Mouse (Mus musculus): ENCODE results near the gene Rbm43.

Rbm43 gene

DNA sequence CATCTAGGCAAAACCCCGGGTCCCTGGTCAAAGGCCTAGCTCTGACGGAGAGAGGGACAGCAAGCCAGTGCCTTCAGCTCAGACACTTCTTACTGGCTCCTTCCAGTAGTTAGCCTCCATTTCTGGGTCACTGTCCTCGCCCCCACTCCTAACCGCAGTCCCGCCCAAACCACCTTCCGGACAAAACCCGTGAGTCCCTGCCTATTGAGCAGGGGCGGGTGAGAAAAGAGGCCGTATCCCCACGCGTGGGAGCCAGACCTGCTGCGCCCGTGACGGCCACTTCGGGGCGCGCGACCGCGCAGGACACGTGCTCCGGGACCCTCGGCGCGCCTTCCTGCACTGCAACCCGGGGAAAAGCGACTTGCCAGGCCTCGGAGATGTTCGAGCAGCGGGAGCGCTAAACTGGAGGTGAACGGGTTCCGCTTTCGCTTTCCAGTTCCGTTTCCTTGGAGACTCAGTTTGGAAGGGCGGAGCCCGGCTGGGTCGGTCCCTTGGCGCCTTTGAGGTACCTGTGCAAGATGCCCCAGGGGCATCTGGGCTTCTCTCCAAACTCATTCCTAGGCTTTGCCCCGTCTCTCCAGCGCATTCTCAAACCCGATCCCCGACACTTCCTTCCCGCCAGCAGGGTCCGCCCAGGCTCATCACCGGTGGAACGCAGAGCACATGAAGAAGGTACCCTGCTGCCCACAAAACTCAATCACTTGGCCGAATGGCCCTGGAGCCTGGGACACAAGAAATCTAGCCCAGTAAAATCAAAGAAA is at the start of gene Rbm43:
Gene Rbm43 (minus strand): TSS at position 590 of the 761 bp plus-strand sequence.
- DNase-seq (ENCODE audit: inconsistent ontology term) = peak; percentile 87

DNA sequence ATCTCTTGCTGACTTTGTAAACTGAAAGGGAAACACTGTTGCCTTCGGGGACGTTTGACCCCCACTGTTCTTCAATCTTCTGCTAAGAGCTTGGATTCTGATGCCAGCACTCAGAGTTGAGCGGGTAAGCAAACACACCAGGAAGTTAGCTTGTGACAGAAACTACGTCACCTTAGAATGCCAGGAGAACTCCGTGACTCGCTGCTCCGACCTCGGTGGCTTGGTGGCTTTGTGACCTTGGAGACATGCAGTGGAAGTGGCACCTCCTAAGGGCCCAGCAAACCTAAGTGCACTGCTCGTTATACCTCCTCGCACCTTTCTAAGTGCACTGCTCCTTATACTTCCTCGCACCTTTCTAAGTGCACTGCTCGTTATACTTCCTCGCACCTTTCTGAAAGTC is 47.3 kb upstream of the Rbm43 start:
- DNase-seq (ENCODE audit: inconsistent ontology term) = no peak

DNA sequence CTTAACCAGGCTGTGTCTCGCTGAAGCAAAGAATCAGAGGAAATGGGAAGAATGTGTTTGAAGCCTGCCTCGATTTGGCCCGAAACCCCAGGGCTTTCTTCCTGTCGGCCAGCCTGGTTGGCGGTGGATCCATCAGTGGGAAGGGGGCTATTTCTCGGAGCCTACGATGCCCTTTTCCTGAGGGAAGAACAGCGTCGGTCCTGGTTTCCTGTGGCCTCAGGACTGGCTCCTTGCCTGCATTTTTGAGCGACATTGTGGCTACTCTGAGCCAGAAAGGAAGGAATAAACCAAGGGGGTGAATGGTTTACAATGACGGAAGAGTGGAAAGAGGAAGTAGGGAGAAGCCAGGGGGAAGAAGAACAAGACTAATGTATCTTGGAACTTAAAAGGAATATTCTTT is 46.7 kb upstream of the Rbm43 start:
- no peak for DNase-seq (ENCODE audit: inconsistent ontology term)

DNA sequence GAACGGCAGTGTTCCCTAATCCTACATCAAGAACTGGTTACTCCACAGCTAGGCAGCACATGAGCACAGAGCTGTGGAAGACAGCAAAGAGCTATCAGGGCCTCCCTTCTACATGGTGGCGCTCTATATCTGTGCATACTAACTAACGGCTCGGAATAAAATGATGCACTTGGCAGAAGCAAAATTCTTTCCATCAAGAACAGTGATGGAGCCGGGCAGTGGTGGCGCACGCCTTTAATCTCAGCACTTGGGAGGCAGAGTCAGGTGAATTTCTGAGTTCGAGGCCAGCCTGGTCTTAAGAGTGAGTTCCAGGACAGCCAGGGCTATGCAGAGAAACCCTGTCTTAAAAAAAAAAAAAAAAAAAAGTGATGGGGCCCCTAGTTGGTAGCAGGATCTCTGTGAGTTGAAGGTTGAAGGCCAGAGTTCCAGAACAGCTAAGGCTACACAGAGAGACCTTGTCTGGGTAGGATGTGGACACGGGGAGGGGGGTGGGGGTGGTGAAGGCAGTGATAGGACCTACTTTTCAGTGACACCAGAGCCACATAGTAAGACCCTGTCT is 38.5 kb upstream of the Rbm43 start, which contains the start of gene Nmi:
Gene Nmi (minus strand): TSS at position 85 of the 559 bp plus-strand sequence.
- no peak for DNase-seq (ENCODE audit: inconsistent ontology term)

DNA sequence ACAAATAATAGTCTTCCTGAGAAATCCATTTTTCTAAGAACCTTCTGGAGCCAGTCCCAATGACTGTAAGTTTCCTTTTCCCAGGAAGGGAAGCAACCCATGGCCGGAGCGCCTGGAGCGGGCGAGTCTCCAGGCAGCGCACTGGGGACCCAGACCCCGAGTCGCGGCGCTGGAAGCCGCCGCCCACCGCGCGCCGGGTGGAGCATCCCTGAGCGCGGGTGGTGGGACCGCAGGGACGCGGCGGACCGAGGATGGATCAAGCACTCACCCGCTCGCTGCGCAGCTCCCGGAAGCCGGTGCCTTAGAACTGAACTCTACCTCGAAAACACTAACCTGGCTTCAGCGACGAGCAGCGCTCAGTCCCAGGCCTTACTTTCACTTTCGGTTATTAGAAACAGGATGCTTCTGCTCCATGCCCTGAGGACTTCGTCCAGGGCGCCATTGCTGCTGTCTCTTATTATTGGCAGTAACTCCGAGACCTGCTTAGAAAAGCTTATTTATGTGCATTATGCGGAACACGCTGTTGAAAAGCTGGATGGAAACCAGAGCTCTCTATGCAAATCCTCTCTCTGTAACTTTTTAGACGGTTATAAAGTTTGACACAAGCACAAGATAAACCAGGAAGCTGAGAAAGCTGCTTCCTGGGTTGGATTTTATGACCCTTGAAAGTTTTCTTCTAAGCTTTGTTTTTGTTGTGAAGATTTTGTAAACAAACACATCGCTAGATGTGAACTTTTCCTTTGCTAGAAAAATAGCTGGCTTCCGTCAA is 37.9 kb upstream of the Rbm43 start:
- DNase-seq (ENCODE audit: inconsistent ontology term) = peak; percentile 84

DNA sequence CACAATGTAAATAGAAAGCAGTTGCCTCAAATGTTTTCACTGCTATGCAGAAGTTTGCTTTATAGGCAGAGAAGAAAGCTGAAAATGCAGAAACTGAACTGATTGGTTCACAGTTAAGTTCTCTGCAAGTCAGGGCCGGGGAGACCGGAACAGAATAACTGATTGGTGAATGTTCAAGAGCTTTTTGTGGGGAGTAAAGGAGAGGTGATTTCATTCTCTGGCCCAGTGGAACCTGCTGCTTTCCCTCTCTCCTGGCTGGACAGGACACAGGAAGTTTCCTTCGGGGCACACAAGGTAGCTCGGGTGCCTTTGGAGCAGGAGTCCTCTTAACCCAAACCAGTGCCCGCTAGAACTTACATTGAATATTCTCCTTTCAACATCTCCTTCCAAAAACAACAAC is 37.2 kb upstream of the Rbm43 start:
- peak; percentile 52 for DNase-seq (ENCODE audit: inconsistent ontology term)

DNA sequence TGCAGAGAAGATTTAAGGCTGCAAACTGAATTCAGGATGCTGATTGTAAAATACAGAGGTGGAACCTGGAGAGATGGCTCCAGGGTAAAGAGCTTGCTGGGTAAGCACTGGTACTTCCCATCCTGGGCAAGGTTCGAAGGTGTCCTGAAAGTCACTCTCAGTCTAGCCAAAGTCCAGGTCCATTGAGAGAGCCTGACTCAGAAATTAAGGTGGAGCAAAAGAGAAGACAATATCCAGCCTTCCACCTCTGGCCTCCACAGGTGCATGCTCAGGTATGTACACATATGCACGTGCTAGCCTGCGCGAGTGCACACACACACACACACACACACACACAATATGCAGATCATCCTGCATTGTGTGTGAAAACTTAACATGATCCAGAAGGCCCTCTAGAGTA is 35.9 kb upstream of the Rbm43 start:
- no peak for DNase-seq (ENCODE audit: inconsistent ontology term)

DNA sequence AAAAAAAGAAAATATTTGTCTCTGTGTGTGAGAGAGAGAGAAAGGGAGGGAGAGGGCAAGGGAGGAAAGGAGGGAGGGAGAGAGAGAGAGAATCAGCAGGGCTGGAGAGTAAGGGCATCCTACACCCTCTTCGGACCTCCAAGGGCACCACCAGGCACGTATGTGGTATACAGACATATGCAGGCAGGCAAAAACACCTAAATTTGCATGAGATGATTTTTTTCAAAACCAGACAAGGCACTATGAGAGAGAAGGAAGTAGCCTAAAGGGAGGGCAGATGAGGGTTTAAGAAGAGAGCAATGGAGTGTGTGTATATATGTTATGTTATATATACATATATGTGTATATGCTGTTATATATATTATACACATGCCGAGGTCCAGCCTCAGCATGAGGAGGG is 32.3 kb upstream of the Rbm43 start:
- no peak for DNase-seq (ENCODE audit: inconsistent ontology term)

DNA sequence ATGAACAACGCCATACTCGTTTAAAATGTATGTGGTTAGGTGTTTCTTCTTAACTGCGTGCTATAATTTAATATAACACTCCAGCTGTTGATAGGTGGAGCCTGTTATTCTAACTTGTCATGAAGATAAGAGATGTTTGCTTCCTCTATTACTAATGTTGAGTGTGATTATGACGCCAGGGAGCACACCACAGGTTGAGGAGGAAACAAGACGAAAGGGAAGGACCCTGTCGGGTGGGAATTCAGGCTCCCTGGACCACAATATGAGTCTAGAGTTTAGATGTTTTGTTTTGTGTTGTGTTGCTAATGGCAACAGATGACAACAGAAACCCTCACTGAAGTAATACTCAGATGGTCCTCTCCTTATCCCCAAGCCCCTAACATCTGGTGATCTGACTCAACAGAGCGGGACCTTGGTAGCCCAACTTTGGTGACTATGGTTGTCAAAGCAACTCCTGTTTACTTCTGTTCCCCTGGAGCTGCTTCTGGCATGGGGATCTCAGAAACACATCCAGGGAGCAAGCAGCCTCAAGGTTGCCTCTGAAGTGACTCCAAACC is 18.8 kb upstream of the Rbm43 start:
- no peak for DNase-seq (ENCODE audit: inconsistent ontology term)

DNA sequence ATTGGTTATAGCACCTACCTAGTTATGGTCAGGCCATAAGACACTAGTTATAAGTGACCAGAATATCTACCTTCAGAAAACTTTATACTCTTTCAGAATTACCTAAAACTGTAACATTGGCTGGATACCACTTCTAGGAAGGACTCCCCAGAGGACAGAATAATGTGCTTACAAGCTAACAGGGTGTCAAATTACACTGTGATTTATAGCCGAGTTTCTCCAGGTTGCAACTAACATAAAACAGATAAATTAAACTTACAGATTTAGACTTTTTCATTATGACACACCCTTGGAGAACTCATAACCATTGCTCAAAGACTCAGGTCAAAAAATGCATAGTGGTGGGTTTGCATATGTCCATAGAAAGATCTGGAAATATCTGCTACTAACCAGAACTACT is 15.9 kb upstream of the Rbm43 start:
- DNase-seq (ENCODE audit: inconsistent ontology term) = no peak

DNA sequence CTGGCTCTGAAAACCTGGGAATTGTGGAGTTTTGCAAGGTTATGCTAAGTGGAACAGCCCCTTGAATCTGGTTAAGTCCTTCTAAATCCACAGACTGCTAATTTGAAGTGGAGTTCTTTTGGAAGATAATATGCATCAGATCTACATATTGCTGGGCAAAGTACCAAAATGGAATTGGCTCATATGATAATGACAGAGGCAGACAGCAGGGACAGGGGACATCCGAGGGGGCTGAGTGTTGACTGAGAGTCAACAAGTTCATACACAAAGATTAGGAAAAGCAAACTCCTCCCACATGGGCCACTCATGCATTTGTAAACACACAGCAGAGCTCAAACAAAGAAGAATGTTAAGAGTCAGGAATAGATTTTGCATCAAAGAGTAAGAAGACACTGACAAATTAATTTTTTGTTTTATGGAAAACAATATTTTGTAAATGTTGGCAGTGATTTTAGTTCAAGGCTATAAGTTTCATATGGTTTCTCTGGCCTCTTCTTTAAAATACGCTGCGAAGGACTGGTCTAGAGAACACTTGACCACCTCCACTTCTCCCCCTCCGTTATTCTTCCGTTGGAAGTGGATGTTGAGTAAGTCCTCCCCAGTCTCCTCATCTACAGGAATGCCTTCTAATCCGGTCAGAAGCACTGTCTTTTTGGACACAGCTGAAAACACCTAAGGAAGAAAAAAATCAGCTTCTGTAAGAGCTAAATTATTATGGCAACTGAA is 13.3 kb upstream of the Rbm43 start:
- no peak for DNase-seq (ENCODE audit: inconsistent ontology term)

DNA sequence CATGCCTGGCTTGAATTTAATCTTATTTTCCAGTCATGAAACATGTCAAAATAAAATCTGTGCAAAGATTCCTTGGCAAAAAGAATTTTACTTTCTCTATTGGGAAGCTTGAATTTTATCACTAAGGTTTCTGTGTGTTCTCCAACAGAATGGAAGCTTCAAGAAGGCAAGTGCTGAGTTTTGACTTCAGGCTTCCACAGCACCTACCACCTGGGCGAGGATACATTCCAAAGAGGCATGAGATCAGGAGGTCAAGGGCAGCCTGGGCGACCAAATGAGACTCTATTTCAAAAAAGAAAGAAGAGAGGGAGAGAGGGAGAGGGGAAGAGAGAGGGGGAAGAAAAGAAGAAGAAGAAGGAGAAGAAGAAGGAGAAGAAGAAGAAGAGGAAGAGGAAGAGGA is 10.8 kb upstream of the Rbm43 start:
- no peak for DNase-seq (ENCODE audit: inconsistent ontology term)

DNA sequence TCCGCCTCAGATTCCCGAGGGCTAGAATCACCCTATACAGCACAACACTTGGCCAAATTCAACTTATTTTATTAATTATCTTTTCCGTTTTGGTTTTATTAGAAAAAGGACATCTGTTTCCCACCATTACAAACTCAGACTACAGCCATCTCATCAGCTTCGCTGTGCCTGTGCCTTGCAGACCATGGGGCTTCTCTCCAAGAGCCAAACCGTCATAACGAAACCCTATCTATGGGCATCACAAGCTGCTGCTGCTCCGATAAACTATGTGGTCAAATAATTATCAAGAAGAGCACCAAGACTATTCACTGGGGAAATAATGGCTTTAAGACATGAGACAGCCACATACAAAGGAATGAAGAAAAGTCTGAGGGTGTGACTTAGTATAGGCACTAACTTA is 6.9 kb upstream of the Rbm43 start:
- no peak for DNase-seq (ENCODE audit: inconsistent ontology term)

DNA sequence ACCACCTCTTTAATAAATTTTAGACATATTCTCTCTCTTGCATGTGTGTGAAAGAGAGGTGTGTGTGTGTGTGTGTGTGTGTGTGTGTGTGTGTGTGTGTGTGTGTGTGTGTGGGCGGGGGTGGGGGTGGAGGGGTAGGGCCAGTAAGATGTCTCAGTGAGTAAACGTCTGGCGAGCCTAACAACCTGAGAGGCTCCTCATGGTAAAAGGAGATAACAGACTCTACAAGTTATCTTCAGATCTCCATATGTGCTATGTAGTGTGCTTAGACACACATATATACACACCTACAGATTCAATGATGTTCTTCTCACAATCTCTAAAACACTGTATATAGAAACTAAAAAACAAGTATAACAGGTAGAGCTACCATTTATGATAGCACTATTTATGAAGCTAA is 3.8 kb upstream of the Rbm43 start:
- no peak for DNase-seq (ENCODE audit: inconsistent ontology term)

DNA sequence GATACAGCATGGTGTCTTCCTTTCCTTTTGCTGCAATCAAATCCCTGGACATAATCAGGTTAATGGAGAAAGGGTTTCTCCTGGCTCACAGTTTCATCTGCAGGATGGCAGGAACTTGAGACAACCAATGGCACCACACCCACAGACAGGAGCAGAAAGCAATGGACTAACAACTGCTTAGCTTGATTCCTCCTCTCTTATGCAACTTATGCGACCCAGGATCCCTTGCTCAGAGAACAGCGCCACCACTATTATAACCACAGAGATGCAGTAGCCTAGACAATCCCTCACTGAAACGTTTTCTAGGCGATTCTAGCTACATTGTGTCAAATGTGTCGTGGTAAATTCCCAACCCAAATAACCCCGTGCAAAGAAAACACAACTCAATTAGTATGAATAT is 2.0 kb upstream of the Rbm43 start:
- DNase-seq (ENCODE audit: inconsistent ontology term) = no peak

DNA sequence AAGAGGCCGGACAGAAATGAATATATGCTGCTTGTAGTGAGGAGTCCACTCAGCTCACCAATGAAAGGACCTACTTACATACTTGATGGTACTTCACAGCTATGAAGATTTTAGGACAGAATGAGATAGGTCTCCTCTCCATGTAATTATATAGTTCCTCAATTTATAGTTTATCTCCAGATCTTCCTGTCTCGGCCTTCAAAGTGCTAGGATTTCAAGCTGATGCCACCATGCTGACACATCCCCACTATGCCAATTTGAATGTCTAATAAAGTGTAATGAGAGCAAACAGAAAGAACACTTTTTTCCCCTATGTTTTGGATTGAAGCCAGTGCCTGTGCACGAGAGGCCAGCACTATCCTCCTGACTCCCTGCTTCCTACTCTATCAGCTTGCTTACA is 1.6 kb upstream of the Rbm43 start:
- no peak for DNase-seq (ENCODE audit: inconsistent ontology term)

DNA sequence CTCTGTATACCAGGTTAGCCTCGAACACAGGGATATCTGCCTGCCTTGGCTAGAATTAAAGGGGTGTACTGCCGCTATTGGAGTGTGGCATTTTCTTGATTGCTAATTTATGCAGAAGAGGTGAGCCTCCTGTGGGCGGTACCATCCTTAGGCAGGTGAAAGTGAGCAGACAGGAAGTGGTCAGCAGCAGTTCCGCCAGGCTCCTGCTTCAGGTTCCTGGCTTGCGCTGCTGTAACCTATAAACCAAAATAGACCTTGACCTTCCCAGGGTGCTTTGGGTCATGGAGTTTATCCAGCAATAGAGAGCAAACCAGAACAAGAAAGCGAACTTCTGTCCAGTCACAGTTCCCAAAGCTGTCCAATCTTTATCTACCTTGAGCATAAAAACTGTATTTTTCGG is 958 bp upstream of the Rbm43 start:
- DNase-seq (ENCODE audit: inconsistent ontology term) = no peak

DNA sequence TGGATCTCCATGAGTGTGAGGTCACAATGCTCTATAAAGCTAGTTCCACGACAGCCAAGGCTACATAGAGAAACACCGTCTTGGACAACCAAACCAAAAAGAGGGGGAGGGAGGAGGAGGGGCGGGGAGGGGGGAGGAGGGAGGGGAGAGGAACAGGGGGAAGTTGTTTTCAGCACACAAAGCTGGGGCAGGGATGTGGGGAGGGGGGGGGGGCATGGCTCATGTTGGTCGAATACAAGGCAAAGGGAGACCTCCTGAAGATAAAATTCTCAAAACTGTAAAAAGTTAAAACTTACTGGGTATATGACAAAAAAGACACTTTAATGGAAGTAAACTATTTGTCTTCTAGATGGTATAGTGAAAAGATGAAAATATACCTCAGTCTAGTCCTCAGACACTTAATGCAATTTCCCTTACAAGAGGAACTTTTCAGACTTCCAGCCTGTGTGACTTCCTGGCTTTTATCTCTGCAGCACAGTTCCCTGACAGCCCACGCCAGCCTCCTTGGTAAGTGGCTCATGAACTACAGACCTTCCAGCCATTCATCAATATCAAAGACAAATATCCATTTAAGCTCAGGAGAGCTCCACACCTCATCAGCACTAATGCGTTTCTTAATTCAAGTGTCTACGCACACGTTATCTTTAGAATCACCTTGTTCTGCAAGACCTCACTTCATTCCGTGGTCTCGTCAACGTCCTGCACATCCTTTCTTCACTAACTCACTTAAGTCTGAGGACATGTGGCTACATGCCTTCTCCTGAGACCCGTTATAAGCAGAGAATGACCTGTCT is 1.4 kb downstream of the Rbm43 start:
- DNase-seq (ENCODE audit: inconsistent ontology term) = no peak

DNA sequence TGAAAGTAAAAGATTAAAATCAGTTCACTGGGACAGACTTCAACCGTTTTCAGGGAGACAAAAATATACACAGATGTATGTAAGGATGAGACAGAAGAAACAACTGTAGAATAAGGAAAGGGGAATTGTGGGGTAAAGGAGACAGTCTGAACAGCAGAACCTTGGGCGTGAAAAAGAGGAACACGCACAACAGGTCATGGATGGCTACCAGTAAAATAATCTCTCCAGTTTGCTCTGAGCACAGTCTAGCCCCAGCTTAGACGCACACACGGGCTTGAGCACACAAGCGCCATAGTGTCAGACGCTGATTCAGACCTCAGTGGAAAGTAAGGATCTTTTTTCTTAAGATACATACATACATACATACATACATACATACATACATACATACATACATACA is 3.7 kb downstream of the Rbm43 start:
- no peak for DNase-seq (ENCODE audit: inconsistent ontology term)

DNA sequence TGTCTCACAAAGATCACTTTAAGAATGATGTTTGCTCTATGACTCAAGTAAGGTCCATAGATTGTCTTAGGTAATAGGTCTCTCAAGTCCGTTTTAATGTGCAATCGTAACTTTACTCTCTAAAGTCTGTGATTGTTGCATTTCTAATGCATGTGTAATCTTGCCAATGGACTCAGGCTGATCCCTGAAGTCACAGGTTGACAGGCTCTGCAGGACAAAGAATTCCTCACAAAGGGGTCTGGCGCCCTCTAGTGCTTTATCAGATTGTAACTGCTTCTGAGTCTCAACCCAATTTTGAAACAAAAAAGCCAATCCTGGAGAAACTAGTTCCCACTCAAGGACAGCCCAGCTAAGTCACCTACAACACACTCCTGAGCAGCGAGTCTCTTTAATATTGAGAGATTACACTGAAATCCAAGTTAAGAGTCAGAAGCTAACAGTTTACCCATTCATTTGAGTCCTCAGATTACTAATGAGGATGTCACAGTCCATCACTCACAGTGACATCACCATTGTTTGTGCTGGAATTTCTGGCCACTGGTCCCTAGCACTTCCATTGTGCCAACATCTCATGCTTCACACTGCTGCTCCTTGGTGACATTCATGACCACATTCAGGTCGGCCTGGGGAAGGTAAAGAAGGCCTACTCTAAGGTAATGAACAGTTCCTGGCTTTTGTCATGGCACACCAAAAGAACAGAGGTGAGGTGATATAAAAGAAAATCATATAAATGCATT is 19.9 kb downstream of the Rbm43 start:
- DNase-seq (ENCODE audit: inconsistent ontology term) = peak; percentile 86

Measured in Muller cell, postnatal 12 days (primary cell).